Mouse (Mus musculus) c-Kit-positive CD71-negative TER-119-negative erythroid progenitor cells, embryonic 14.5 days (primary cell): ENCODE results near the gene Phlda2.

ENCODE experiments used
- DNase-seq: peaks from one replicate; pipeline ENCODE4 v3.0.0-alpha.2; 2013; ENCODE audit warnings: low read depth

Gene Phlda2

GRCm38 (mm10) chr7:143501643-143502417, 1.1 kb downstream of the Phlda2 start:
- no peak for DNase-seq

GRCm38 (mm10) chr7:143500912-143501311, 2.0 kb downstream of the Phlda2 start:
- no peak for DNase-seq

GRCm38 (mm10) chr7:143498584-143498983, 4.4 kb downstream of the Phlda2 start:
- DNase-seq = no peak

GRCm38 (mm10) chr7:143495104-143495961, 7.6 kb downstream of the Phlda2 start:
- no peak for DNase-seq

GRCm38 (mm10) chr7:143493616-143494126, 9.3 kb downstream of the Phlda2 start:
- DNase-seq = no peak

GRCm38 (mm10) chr7:143489735-143490134, 13.2 kb downstream of the Phlda2 start:
- DNase-seq = no peak

- DNase-seq = no peak
Measured at GRCm38 (mm10) chr7:143482541-143482940, 20.4 kb downstream of the Phlda2 start.

- DNase-seq = no peak
Measured at GRCm38 (mm10) chr7:143481806-143482387, 21.1 kb downstream of the Phlda2 start.

GRCm38 (mm10) chr7:143480498-143480897, 22.5 kb downstream of the Phlda2 start:
- DNase-seq = no peak

- no peak for DNase-seq
Measured at GRCm38 (mm10) chr7:143477800-143478199, 25.1 kb downstream of the Phlda2 start.

GRCm38 (mm10) chr7:143476702-143477335, 26.1 kb downstream of the Phlda2 start:
- no peak for DNase-seq

GRCm38 (mm10) chr7:143475876-143476275, 27.1 kb downstream of the Phlda2 start:
- DNase-seq = no peak

- no peak for DNase-seq
Measured at GRCm38 (mm10) chr7:143474811-143475210, 28.1 kb downstream of the Phlda2 start.

GRCm38 (mm10) chr7:143473347-143474101, 29.4 kb downstream of the Phlda2 start, which contains the start of gene Slc22a18:
Gene Slc22a18 (plus strand): TSS chr7:143473736.
- no peak for DNase-seq

- peak; percentile 46 for DNase-seq
Measured at GRCm38 (mm10) chr7:143469946-143470345, 33.0 kb downstream of the Phlda2 start.

- DNase-seq = no peak
Measured at GRCm38 (mm10) chr7:143467714-143468113, 35.2 kb downstream of the Phlda2 start.

GRCm38 (mm10) chr7:143466099-143466677, 36.8 kb downstream of the Phlda2 start:
- DNase-seq = peak; percentile 58

- DNase-seq = no peak
Measured at GRCm38 (mm10) chr7:143464811-143465560, 38.0 kb downstream of the Phlda2 start.

GRCm38 (mm10) chr7:143463865-143464415, 39.0 kb downstream of the Phlda2 start:
- DNase-seq = peak; percentile 55

- no peak for DNase-seq
Measured at GRCm38 (mm10) chr7:143462516-143462915, 40.4 kb downstream of the Phlda2 start.
